Mouse (Mus musculus) kidney, adult 11 months (tissue): ENCODE measurements around the gene Tyw1.
A peak's percentile ranks its signal among the peaks of the same experiment; 100 is the strongest.

Experiments used
- DNase-seq: peaks from one replicate; pipeline ENCODE4 v3.0.0; 2022

The Tyw1 gene

GRCm38 (mm10) chr5:130255017-130255720 lies at the start of gene Tyw1, which contains the start of gene Sbds:
Tyw1 (plus strand) TSS chr5:130255619.
Sbds (minus strand) TSS chr5:130255530.
- DNase-seq = peak; percentile 98

DNA sequence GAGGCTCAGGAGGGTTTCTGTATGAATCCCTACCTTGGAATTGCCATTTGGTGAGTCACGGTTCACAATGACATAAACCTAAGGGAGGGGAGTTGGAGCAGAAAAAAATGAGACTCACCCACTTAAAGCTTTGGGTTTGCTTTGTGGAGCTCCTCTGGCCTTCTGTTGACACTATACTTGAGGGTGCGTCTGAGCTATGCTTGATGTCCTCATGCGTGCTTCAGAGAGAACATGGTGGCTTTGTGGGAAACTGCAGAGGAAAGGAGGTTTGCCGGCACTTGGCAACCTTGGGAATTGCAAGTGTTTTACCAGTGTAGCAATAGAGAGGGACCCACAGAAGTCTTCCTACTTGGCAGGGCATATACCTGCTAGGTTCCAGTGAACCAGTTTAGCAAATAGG lies 48.1 kb upstream of the Tyw1 start:
- no peak for DNase-seq

GRCm38 (mm10) chr5:130212956-130213355 lies 42.5 kb upstream of the Tyw1 start:
- DNase-seq = no peak

DNA sequence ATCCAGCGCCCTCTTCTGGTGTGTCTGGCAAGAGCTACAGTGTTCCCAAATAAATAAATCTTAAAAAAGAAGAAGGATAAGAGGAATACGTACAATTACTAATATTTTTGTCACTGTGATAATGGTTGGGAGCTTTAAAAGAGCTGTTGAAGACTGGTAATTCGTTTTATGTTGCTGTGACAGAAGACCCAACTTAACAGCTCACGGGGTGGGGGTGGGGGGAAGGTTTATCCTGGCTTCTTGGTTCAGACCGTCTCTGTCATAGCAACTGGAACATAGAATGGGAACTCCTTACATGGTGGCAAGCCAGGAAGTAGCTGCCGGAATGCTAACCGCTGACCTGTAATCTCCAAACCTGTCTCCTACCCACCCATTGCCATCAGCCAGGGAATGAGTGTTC lies 38.6 kb upstream of the Tyw1 start, which contains the start of gene Tmem248:
Gene Tmem248 (plus strand): TSS at position 301 of the 400 bp plus-strand sequence.
- no peak for DNase-seq

GRCm38 (mm10) chr5:130217406-130217805 lies 38.0 kb upstream of the Tyw1 start:
- no peak for DNase-seq

DNA sequence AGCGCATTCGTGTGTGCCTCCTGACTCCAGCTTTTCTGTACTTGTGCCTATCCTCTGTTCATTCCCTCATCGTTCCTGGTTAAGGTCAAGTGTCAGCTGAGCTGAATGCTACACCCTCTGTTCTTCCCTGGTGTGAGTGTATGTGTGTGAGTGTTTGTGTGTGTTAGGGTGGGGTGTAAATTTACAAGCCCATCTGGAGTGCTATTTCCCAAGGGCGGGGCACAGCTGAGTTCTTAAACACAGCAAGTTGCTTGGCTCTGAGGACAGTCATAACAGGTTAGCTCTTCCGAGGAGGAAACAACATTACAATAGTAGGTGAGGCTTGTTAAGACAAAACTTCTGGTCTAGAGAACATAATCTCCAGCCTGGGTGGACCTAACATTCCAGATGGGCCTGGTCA lies 37.1 kb upstream of the Tyw1 start:
- DNase-seq = no peak

DNA sequence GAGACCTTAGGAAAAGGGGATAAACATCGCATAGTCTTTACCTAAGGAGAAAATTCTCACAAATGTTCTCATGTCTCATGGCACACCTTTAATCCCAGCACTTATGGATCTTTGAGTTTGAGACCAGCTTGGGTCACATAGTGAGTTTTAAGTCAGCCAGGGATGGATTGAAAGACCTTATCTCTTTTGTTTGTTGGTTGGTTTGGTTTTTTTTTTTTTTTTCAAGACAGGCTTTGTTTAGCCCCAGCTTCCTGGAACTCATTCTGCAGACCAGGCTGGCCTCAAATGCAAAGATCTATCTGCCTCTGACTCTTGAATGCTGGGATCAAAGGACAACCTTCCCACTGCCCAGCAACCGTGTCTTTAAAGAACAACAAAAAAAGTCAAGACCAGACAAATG lies 34.1 kb upstream of the Tyw1 start:
- DNase-seq = no peak

GRCm38 (mm10) chr5:130221760-130222145 lies 33.7 kb upstream of the Tyw1 start:
- DNase-seq = no peak

GRCm38 (mm10) chr5:130222146-130223004 lies 33.0 kb upstream of the Tyw1 start:
- DNase-seq = peak; percentile 88

- DNase-seq = no peak
Observed at GRCm38 (mm10) chr5:130226790-130227189, 28.6 kb upstream of the Tyw1 start.

GRCm38 (mm10) chr5:130228120-130228519 lies 27.3 kb upstream of the Tyw1 start:
- DNase-seq = no peak

- DNase-seq = no peak
Observed at GRCm38 (mm10) chr5:130236302-130236701, 19.1 kb upstream of the Tyw1 start.

GRCm38 (mm10) chr5:130239236-130239635 lies 16.2 kb upstream of the Tyw1 start:
- DNase-seq = peak; percentile 85

GRCm38 (mm10) chr5:130239856-130240255 lies 15.6 kb upstream of the Tyw1 start:
- DNase-seq = no peak

- DNase-seq = no peak
Observed at GRCm38 (mm10) chr5:130241426-130241825, 14.0 kb upstream of the Tyw1 start.

GRCm38 (mm10) chr5:130247823-130248222 lies 7.6 kb upstream of the Tyw1 start:
- no peak for DNase-seq

DNA sequence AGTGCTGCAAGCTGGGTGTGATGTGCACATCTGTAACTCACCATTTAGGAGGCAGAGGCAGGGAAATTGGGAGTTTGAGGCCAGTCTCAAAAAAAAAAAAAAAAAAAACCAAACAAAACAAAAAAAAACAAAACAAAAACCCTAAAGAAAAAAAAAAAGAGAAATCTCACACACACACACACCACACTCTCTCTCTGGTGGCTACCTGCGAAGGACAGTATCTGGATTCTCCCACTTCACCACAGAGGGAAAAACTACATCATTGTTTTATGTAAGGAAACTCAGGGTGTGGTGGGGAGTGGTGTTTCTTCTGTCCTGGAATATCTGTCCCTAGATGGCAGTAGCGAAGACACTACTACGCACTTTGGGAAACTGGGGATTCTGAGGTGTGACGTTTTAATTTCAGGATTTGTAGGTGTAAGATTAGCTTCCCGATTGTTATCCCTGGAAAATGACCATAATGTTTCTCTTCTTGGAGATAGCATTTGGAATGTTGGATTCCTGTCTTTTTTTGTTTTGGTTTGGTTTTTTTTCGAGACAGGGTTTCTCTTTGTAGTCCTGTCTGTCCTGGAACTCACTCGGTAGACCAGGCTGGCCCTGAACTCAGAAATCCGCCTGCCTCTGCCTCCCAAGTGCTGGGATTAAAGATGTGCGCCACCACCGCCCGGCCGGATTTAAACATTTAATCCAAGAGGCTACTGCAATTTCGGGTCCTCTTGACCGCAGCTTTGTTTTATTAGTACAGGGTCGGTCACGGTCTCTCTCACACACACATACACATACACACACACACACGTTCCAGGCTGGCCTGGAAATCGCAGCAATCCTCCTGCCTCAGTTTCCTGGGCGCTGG lies 1.0 kb upstream of the Tyw1 start:
- peak; percentile 26 for DNase-seq

- DNase-seq = peak; percentile 25
Observed at GRCm38 (mm10) chr5:130255799-130256525, 543 bp downstream of the Tyw1 start.

DNA sequence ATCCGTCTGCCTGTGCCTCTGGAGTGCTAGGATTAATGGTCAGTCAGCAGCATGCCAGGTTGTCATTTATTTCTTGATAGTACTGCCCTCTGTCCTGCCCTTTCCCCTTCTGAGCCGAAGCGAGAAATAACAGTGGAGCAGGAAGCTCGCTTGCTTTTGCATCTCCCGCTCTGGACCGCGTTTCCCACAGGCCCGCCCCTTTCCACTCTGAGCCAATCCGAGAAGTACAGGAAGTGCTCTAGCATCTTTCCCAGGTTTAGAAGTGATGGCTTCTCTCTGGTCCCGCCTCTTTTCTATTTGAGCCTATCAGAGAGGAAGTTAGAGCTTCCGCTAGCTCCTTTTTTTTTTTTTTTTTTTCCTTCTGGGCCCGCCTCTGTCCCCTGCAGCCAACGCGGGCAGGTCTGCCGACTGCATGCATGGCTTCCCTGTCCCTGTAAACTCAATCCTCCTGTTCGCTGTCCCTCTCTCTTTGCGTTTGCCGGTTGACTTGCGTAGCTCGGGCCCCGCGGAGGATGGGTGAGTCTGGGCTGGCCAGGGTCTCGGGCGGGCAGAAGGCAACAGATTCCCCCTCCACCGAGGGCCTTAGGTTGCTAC lies 1.4 kb downstream of the Tyw1 start:
- DNase-seq = peak; percentile 98

GRCm38 (mm10) chr5:130257303-130257702 lies 1.9 kb downstream of the Tyw1 start:
- DNase-seq = no peak

- DNase-seq = no peak
Observed at GRCm38 (mm10) chr5:130263454-130263853, 8.0 kb downstream of the Tyw1 start.

- DNase-seq = no peak
Observed at GRCm38 (mm10) chr5:130264433-130265005, 9.1 kb downstream of the Tyw1 start.
